Mouse (Mus musculus) kidney, embryonic 15.5 days (tissue): ENCODE measurements around the gene Ptger4. TPM values are rescaled to one million over a fixed set of nuclear protein-coding genes. Genes with fewer than 3 reads are reported as not detected.

Experiments
- ATAC-seq: fragments of 200-750 bp; cut with Nextera tagmentation; replicated peaks from 2 replicates; pipeline ENCODE4 v1.8.0; 2017; ENCODE audit warnings: moderate TSS enrichment; ENCODE audit not compliant: low FRiP score
- H3K27ac ChIP-seq: fragments of 300-500 bp; sonication (generic); 2 replicates; pipeline ENCODE4 v1.5.1; 2015; ENCODE audit warnings: mild to moderate bottlenecking, inconsistent platforms
- H3K27me3 ChIP-seq: fragments of 300-500 bp; sonication (generic); 2 replicates; pipeline ENCODE4 v1.6.1; 2015; ENCODE audit warnings: inconsistent platforms
- H3K36me3 ChIP-seq: fragments of 300-500 bp; sonication (generic); 2 replicates; pipeline ENCODE4 v1.6.1; 2015; ENCODE audit warnings: inconsistent platforms
- H3K4me1 ChIP-seq: fragments of 300-500 bp; sonication (generic); 2 replicates; pipeline ENCODE4 v1.6.1; 2015; ENCODE audit warnings: inconsistent platforms
- H3K4me2 ChIP-seq: fragments of 300-500 bp; sonication (generic); 2 replicates; pipeline ENCODE4 v1.6.1; 2015; ENCODE audit warnings: moderate library complexity, mild to moderate bottlenecking, inconsistent platforms
- H3K4me3 ChIP-seq: fragments of 300-500 bp; sonication (generic); replicated peaks from 2 replicates; pipeline ENCODE4 v1.5.1; 2015; ENCODE audit warnings: mild to moderate bottlenecking, inconsistent platforms
- H3K9ac ChIP-seq: fragments of 300-500 bp; sonication (generic); 2 replicates; pipeline ENCODE4 v1.6.1; 2015; ENCODE audit warnings: mild to moderate bottlenecking, inconsistent platforms
- H3K9me3 ChIP-seq: fragments of 300-500 bp; sonication (generic); replicated peaks from 2 replicates; pipeline ENCODE4 v1.6.1; 2016; ENCODE audit warnings: inconsistent platforms
- WGBS: fragments of 180-500 bp; shearing (Covaris S2); methylation state at CpG from one replicate; pipeline ENCODE4 v1.1.7; 2015; ENCODE audit warnings: mixed read lengths; 5-methylcytosine and 5-hydroxymethylcytosine counted together
- polyA plus RNA-seq: library from polyadenylated mRNA; unstranded; fragments of >200 nt; fragmentation: Nextera tagmentation; extraction: Ambion mirVana; gene quantifications from 2 replicates; pipeline ENCODE4 v1.2.1, GENCODE M21; 2015

Gene Ptger4
- polyA plus RNA-seq, 1 experiment from 2014 or later: 5.2 TPM

DNA sequence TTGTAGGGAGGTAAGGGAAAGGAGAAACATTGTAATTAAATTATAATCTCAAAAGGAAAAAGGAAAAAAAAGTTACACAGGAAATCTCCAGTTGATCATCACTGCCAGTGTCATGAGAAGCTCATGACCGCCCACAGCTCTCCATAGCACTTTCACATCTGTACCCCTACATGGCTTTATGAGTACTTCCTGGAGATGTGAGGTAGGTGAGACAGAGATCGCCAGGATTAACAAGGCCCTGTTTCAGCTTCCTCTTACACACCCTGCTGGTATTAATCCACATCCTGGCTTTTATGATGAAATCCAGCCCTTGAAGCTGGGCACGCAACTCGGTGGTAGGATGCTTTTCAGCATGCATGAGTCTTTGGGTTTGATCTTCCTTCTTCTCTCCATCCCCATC is 6.2 kb upstream of the Ptger4 start:
- H3K36me3 ChIP-seq: no peaks in the 10 kb centered on the region
- 89% methylated on average over 4 of the region's 4 CpGs for WGBS
- H3K9me3 ChIP-seq: no peaks in the 10 kb centered on the region
- no peak overlapping the region for H3K4me2 ChIP-seq
- no peaks in the 10 kb centered on the region for H3K4me1 ChIP-seq
- H3K27me3 ChIP-seq: peaks cover 7% of the 10 kb centered on the region; the same call in 1 of the 2 replicates
- H3K9ac ChIP-seq: no peak overlapping the region
- H3K4me3 ChIP-seq: no peak overlapping the region
- ATAC-seq: no peak
- H3K27ac ChIP-seq: no peak overlapping the region

DNA sequence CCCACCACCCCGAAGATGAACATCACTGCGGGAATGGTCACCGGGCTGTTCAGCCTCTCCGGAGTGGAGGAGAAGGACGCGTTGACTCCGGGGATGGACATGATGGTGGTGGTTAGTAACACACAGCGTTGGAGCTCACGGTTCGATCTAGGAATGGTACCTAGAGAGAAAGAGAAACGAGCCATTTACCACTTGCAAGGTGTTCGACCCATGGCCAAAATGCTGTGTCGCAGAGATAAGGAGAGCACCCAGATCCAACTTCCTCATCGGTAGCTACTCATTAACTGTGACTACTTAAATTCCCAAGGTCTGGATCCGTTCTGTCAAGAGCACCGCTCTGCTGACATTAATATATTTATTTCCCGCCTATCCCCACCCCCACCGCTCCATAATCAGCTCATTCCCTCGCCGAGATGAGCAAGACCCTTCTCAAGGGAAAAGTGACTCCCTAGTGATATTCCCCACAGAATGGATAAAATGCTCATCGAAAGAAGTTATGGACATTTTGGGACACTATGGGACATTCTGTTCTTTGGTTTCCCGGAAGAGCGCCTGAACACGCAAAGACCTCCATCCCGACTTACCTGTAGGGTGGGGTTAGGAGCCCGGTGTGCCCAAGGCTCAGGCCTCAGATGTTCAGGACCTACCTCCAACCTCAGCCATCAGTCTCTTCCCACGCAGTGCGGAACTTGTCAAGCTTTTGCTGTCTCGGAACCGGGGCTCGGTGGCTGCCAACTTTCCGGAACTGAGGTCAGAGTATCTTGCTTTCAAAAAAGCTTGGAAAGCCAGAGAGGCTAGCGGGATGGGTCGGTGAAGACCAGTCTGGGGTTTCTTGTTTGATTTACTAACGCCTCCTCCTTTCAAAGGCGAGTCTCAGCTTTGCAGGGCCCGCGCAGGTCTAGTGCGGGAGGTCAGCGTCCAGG is 690 bp downstream of the Ptger4 start:
- 4% methylated on average over 40 of the region's 40 CpGs for WGBS
- peaks cover 49% of the 10 kb centered on the region for H3K4me1 ChIP-seq
- H3K27ac ChIP-seq: no peak overlapping the region
- peak overlapping the region; percentile 44 for H3K9ac ChIP-seq
- H3K4me3 ChIP-seq: peak overlapping the region; percentile 60
- peaks cover 30% of the 10 kb centered on the region for H3K27me3 ChIP-seq
- peak overlapping the region; percentile 99 for H3K4me2 ChIP-seq
- H3K36me3 ChIP-seq: no peaks in the 10 kb centered on the region
- H3K9me3 ChIP-seq: no peaks in the 10 kb centered on the region
- peak; percentile 0; the same call in 1 of the 2 replicates for ATAC-seq

DNA sequence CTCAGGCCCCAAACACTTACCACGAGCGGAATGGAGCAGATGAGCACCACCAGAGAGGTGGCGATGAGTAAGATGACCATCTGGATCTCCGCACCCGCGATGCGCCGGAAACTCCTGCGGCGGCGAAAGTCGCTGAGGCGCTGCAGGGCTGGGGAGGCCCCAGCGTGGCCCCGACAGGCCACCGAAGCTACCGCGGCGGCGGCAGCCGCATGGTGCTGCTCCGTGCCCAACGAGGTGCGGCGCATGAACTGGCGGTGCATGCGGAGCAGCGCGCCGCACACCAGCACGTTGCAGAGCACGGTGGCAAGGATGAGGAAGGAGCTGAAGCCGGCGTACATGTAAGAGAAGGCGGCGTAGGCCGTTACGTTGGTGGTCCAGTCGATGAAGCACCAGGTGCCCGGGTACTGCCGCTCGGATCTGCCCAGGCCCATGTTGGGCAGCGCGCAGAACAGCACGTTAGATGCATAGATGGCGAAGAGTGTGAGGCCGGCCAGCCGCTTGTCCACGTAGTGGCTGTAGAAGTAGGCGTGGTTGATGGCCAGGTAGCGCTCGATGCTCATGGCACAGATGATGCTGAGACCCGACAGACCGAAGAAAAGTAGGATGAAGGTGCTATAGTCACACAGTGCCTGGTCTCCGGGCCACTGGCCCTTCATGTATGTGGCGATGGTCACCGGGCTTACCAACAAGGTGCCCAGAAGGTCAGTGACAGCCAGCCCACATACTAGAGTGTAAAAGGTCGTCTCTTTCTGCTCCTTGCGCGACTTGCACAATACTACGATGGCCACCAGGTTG is 1.5 kb downstream of the Ptger4 start:
- peaks cover 30% of the 10 kb centered on the region for H3K27me3 ChIP-seq
- no peak overlapping the region for H3K27ac ChIP-seq

DNA sequence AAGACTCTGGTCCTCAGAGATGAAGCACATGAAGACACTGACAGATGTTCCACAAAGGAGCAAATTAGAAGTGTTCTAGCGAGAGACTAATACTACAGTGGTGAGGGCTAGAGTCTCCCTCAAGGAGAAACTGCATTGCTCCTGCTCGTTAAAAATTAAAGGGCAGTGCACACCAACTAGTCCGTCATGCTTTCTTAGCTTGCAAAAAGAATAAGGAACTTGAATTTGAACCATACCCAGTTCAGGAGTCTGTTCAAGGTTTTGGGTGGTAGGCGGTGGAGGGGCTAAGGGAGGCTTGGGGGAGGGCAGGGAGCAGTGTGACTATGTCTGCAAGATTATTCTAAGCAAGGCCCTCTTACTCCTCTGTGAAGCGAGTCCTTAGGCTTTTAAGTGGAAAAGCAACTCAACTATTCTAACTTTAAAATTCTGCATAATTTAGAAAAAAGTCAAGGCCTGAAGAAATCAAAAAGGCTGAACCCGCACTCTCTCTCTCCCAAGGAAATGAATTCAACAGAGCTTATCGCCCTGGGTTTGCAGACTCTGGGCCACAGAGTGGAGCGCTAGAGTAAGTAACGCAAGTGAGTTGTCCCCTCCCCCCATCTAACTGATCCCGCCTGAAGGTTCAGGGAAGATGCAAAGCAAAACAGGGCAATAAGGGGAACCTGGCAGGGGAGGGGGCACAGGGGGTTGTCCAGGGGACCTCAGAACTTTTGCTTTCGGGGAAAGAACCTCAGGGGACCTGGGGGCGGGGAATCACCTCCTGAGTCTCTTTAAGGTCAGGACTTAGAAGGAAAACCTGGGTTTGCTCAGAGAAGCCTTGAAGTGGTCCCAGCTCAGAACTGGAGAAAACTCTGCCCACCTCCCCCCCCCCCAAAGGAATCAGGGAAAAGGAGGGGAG is 2.4 kb downstream of the Ptger4 start:
- WGBS: 20% methylated on average over 12 of the region's 12 CpGs
- no peak overlapping the region for H3K27ac ChIP-seq
- H3K4me2 ChIP-seq: peak overlapping the region; percentile 99
- H3K4me1 ChIP-seq: peaks cover 55% of the 10 kb centered on the region
- H3K9ac ChIP-seq: peak overlapping the region; percentile 42
- no peaks in the 10 kb centered on the region for H3K9me3 ChIP-seq
- no peaks in the 10 kb centered on the region for H3K36me3 ChIP-seq
- H3K27me3 ChIP-seq: peaks cover 30% of the 10 kb centered on the region
- peak overlapping the region; percentile 60 for H3K4me3 ChIP-seq
- ATAC-seq: peak; percentile 54

More for the DNA sequence above, 1.5 kb downstream of the Ptger4 start:
- no peaks in the 10 kb centered on the region for H3K9me3 ChIP-seq
- H3K36me3 ChIP-seq: no peaks in the 10 kb centered on the region
- WGBS: 2% methylated on average over 61 of the region's 61 CpGs
- peak overlapping the region; percentile 42 for H3K9ac ChIP-seq
- peak overlapping the region; percentile 60 for H3K4me3 ChIP-seq
- peak; percentile 27 for ATAC-seq
- peak overlapping the region; percentile 99 for H3K4me2 ChIP-seq
- H3K4me1 ChIP-seq: peaks cover 51% of the 10 kb centered on the region

DNA sequence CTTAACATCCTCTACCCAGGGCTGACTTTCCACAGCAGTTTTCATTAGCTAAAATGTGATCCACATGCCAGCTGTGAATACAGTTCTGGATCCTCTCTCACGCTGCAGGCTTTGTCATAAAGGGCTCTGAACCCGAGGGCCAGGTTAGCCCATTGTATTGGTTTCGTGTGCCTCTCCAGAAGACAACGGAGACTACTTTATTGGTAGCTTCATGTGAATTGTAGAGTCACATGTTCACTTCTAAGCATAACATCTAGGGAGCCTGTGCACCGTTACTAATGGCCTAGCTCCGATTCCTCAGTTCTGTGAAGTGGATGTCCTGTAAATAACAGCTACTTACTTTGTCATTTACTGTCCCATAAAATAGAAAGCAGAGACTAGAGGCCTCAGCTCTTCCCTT is 3.6 kb downstream of the Ptger4 start:
- peaks cover 55% of the 10 kb centered on the region for H3K4me1 ChIP-seq
- ATAC-seq: no peak
- H3K9me3 ChIP-seq: no peaks in the 10 kb centered on the region
- no peaks in the 10 kb centered on the region for H3K36me3 ChIP-seq
- H3K9ac ChIP-seq: no peak overlapping the region
- H3K27ac ChIP-seq: no peak overlapping the region
- 54% methylated on average over 6 of the region's 6 CpGs for WGBS
- H3K4me2 ChIP-seq: peak overlapping the region; percentile 99
- H3K27me3 ChIP-seq: peaks cover 23% of the 10 kb centered on the region
- H3K4me3 ChIP-seq: peak overlapping the region; percentile 60; the same call in 1 of the 2 replicates

DNA sequence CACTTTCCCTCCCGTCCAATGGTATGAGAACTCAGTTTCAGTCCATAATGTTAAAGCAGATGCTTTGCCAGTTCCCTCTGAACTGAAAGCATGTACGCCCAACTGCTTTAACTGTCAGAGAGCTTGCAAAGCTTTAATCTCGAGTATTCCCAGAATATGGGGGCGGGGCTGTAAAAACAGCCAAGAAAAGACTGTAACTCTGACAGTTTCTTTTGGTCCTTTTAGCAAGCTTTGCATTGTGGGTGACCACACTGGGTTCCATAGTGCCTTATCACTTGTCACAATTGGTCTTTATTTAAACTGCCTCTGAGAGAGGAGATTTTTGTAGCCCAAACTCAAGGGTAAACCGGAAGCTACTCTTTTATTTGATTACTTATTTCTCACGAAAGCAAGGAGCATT is 4.1 kb downstream of the Ptger4 start:
- WGBS: 57% methylated on average over 6 of the region's 6 CpGs
- ATAC-seq: no peak
- Histone ChIP-seq H3K9me3 (no peaks in the 10 kb centered on the region), H3K4me1 (peaks cover 55% of the 10 kb centered on the region), H3K4me3 (0 out of 2 replicates have a peak overlapping the region, but pooled peaks have one; percentile 60), H3K4me2 (peak overlapping the region; percentile 99; the same call in 1 of the 2 replicates), H3K27me3 (peaks cover 23% of the 10 kb centered on the region), H3K36me3 (no peaks in the 10 kb centered on the region), H3K9ac (no peak overlapping the region), H3K27ac (no peak overlapping the region)

DNA sequence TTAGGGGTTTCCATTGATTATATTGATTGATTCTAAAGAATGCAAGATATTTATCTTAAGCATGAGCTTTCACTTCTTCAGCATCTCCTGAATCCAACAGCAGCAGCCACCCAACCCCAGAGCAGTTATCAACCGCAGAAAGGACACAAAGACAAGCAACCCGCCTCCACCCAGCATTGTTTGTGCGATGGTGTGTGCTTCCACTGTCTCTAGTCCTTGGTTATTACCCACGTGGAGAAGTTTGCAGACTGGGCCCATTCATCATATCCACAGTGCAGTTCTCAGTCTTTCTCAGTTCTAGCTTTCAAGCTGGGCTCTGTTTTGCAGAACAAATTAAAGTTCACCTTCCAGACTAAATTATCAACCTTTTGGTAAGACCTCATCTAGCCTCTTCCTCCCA is 4.6 kb downstream of the Ptger4 start:
- ATAC-seq: no peak
- H3K36me3 ChIP-seq: no peaks in the 10 kb centered on the region
- H3K4me2 ChIP-seq: peak overlapping the region; percentile 99; the same call in 1 of the 2 replicates
- peaks cover 50% of the 10 kb centered on the region for H3K4me1 ChIP-seq
- H3K9me3 ChIP-seq: no peaks in the 10 kb centered on the region
- H3K9ac ChIP-seq: no peak overlapping the region
- no peak overlapping the region for H3K4me3 ChIP-seq
- no peak overlapping the region for H3K27ac ChIP-seq
- WGBS: 48% methylated on average over 4 of the region's 4 CpGs
- H3K27me3 ChIP-seq: peaks cover 17% of the 10 kb centered on the region

DNA sequence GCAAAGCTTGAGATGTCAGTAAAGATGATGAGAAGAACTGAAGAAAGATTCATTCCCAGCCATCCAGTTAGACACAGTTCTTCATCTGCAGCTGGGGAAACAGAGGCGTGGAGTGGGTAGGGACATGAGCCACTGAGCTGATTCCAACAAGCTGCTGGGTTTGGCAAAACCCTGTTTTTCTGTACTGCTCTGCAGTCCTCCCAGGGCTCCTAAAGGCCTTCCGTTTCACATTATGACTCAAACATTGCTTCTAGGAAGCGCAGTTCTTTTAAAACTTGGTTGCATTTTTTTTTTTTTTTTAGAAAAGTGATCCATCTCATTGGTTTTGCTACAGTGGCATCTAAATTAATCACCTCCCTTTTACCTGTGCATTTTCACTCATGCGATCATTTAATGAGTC is 5.4 kb downstream of the Ptger4 start:
- Histone ChIP-seq H3K9ac (no peak overlapping the region), H3K4me2 (no peak overlapping the region), H3K27ac (no peak overlapping the region), H3K9me3 (no peaks in the 10 kb centered on the region), H3K4me1 (peaks cover 44% of the 10 kb centered on the region), H3K4me3 (no peak overlapping the region), H3K27me3 (peaks cover 11% of the 10 kb centered on the region), H3K36me3 (no peaks in the 10 kb centered on the region)
- no peak for ATAC-seq
- WGBS: 76% methylated on average over 4 of the region's 4 CpGs

DNA sequence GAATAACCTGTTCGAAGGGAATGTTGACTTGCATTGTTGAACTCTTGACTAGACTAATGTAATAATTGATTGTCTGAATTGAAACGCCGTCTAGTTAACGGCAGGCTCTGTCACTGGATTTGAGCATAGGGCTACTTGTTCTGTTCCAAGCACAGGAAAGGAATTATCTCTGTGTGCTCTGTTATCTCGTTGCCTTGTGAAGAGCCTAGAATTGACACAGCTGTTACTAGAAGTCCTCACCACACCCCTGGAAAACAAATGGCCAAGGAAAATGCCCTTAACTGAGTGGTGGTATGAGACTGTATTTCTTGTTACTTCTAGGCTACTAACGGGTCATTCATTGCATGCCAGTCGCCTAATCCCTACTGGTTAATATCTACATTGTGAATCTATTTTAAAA is 5.9 kb downstream of the Ptger4 start:
- no peak overlapping the region for H3K4me2 ChIP-seq
- no peak overlapping the region for H3K27ac ChIP-seq
- peaks cover 7% of the 10 kb centered on the region for H3K27me3 ChIP-seq
- H3K9ac ChIP-seq: no peak overlapping the region
- H3K4me3 ChIP-seq: no peak overlapping the region
- WGBS: 80% methylated on average over 7 of the region's 7 CpGs
- H3K9me3 ChIP-seq: no peaks in the 10 kb centered on the region
- no peaks in the 10 kb centered on the region for H3K36me3 ChIP-seq
- ATAC-seq: no peak
- H3K4me1 ChIP-seq: peaks cover 39% of the 10 kb centered on the region

DNA sequence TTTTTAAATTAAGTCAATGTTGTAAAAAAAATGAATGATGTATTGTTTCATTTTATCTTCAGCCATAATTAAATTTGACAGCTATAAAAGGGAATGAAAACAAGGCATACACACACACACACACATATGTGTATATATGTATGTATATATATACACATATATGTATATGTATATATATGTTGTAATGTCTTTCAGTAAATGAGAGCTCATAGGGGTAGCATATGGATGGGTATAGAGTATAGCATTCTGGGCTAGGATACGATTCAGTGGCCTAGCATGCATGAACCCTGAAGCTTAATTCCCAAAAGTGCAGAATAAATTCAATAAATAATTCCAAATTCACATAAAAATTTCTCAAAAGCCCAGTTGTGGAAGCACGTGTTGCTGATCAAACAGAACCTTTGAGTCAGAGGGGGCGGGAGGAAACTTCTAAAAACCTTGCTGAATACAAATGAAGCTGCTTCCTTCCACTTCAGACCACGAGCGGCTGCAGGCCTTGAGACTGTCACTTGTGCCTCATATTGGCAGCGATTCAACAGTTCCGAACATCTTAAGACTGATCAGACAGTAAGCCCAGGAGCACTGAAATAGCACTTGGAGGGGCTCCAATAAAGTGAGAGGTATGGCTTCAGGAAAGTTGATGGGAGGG is 6.9 kb downstream of the Ptger4 start:
- Histone ChIP-seq H3K9me3 (no peaks in the 10 kb centered on the region), H3K36me3 (no peaks in the 10 kb centered on the region), H3K9ac (no peak overlapping the region), H3K27me3 (no peaks in the 10 kb centered on the region), H3K4me2 (no peak overlapping the region), H3K27ac (no peak overlapping the region), H3K4me3 (no peak overlapping the region), H3K4me1 (peaks cover 29% of the 10 kb centered on the region)
- 64% methylated on average over 7 of the region's 7 CpGs for WGBS
- no peak for ATAC-seq

DNA sequence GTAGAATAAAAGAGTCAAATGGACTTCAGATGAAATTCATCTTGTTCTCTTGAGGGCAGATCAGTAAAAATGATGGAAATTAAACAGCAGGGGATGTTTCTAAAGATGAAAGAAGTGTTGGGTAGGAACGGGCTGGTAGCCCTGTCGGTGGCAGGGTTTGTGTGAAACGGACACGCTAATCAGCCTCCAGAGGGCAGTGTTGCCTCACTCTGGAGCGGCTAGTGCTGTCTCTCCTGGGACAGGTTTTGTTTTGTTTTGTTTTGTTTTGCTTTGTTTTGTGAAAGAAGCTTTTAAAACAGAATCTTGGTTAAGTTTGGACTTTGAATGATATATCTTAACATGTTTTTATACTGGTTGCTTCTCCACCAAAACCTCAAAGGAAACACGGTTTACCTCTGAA is 7.4 kb downstream of the Ptger4 start:
- ATAC-seq: 0 out of 2 replicates have a peak, but pooled peaks have one; percentile 69
- Histone ChIP-seq H3K4me1 (peaks cover 23% of the 10 kb centered on the region), H3K27me3 (no peaks in the 10 kb centered on the region), H3K9ac (no peak overlapping the region), H3K27ac (no peak overlapping the region), H3K36me3 (no peaks in the 10 kb centered on the region), H3K4me2 (no peak overlapping the region), H3K4me3 (no peak overlapping the region), H3K9me3 (no peaks in the 10 kb centered on the region)
- 13% methylated on average over 6 of the region's 6 CpGs for WGBS
